Mouse (Mus musculus) cerebellum, adult 9-10 months (tissue): ENCODE data around the gene Prkn.

Source experiments
- DNase-seq: peaks from one replicate; pipeline ENCODE4 v3.0.0; 2022

Gene Prkn

DNA sequence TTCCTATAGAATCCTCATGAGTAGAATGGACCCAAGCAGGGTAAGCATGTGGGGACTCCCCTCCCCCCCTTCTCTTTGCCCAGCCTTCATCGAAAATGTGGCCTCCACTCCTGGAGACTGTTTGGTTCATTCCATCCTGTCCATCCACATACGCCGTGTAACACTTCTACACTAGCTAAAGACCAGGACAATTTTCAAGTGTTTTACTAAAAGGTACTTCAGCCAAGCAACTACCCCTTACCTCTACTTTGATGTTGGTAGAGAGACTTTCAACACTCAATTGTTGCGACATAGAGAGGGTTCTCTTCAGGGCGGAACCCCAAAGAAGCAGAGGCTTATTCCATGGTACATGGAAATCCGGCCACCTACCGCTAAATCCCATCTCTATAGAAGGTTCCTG is 823.3 kb downstream of the Prkn start:
- no peak for DNase-seq

DNA sequence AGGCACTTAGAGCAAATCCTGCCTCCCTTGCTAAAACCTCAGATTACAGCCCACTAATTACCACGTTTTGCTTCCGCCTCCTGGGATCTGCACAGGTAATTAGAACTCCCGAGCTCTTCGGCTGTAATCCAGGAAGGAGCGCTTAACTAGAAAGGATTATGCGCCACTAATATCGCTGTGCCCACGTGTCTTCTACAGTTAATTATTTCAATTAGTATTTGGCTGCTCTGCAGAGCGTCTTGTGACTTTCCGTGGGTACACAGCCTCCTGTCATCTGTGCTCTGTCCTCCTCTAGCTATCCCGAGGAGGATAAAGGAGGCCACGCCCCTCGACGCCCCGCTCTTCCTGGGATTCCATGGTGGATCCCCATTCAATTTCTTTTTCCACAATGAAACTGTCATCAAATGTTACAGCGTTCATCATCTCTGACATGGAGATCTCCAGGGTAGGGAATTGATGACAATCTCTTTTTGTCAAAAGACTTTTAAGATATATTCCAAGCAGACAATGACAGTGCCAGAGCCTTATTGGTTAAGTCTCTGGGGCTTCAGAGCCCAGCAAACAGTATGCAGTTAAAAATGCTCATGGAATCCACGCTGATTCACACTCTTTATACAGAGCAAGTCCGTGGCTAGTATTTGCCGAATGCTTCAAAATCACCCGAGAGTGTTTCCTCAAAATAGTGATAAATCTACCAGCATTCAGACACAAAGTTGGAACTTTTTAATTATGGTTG is 824.6 kb downstream of the Prkn start:
- DNase-seq = peak; percentile 5

DNA sequence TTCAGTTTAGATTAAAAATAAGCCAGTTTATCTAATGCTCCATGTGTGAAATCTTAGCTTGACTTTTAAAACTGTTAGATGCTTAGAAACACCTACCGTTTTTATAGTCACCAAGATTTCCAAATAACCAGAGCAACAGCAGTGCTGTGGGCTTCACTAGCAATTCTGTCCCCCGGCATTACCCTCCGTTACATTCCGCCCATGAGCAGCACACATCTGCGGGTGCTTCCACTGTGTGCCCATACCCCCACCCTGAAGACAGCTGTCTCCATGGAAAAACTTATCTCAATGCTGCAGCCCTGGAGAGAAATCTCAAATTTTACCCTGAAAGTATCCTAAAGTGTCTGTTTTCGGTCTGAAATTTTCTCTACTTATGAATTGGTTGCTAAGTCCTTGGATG is 839.5 kb downstream of the Prkn start:
- no peak for DNase-seq

DNA sequence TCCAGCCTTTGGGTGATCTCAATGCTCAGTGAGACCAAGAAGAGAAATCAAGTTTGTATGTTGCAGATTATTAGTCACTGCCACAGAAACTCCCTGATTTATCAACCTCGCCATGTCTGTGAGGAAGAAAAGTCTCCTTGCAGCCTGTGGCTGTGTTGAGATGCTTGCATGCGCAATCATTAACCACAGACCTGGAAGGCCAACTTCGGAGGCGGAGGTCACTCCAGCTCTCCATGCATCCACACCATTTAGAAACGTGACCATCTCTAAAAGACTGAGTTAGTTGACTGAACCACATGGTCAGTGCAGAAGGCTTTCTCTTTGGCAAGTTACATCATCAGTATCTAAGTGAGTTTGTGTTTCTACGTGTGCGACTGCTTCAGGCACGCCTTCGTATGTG is 840.3 kb downstream of the Prkn start:
- DNase-seq = no peak

GRCm38 (mm10) chr17:11681825-11682372 is 841.7 kb downstream of the Prkn start:
- DNase-seq = no peak

GRCm38 (mm10) chr17:11705005-11705404 is 864.8 kb downstream of the Prkn start:
- DNase-seq = no peak

DNA sequence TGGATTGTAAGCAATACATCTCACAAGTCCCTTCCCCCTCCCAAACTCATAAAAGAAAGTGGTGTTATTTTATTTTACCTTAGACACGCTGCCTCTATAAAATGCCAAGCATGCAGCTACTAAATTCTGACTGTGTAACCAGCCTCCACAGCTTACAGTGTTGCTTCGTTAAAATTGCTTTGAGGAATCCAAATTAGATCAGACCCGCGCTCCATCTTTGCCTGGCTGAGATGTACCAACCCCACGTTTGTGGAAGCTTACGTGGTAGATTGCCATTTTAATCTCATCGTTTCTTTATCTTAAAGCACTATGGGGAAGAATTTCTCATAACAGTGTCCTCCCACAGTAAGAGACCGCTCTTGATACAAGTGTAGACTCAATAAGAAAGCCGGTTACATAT is 865.6 kb downstream of the Prkn start:
- DNase-seq = no peak

DNA sequence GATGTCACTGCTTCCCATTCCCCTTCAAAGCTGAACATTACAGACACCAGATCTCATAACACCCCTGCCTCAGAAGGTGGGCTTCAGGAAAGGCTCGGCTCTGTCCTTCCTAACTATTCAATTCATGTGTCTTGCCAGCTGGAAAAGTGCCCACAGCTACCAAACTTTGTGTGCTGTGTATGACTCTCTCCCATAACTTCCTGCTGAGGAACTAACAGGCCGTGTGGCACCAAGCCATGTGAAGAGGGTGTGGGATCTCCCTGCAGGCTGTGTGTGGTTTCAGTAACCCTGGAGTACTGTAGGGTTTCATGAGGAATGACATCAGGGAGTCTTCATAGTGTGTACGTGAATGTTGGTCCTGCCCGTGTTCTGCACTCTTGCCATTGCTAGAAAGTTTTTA is 871.9 kb downstream of the Prkn start:
- no peak for DNase-seq

DNA sequence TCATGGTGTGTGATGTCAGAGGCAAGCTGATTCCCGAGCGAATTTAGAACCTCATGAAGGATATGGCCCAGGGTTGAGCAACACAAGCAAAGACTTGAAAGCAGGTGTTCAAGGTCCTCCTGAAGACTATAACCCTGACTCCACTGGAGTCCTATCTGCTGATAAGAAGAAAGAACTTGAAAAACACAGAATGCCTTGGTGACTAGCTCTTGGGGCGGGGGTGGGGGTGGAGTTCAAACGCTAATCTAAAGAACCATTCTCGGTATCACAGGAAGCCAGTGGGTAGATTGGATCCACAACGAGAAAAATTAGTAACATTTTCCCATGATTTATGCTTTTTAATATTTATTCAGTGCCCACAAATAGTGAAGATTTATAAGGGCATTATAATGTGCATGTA is 879.6 kb downstream of the Prkn start:
- DNase-seq = no peak

- no peak for DNase-seq
Observed at GRCm38 (mm10) chr17:11721906-11722305, 881.7 kb downstream of the Prkn start.

GRCm38 (mm10) chr17:11722478-11722877 is 882.3 kb downstream of the Prkn start:
- DNase-seq = no peak

- no peak for DNase-seq
Observed at GRCm38 (mm10) chr17:11724135-11724534, 884.0 kb downstream of the Prkn start.

GRCm38 (mm10) chr17:11727101-11727500 is 886.9 kb downstream of the Prkn start:
- DNase-seq = no peak

DNA sequence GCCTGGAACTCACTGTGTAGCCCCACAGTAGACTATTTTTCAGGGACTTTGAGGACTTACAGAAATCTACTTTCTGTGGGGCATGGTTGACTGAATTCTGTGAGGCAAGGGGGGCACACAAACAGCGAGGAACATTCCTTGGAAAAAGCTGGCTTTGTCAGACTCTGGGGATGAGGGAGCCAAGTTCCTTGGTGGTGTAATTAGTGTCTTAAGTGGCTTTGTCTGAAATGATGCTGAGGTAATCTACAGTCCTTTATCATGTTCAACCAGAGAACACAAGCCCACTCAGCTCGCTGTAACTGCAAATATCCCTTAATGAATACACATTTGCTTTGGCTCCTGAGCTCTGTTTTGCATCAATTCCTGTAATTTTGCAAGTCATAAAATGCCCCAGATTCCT is 888.1 kb downstream of the Prkn start:
- DNase-seq = no peak

GRCm38 (mm10) chr17:11730656-11731594 is 890.7 kb downstream of the Prkn start:
- DNase-seq = no peak

DNA sequence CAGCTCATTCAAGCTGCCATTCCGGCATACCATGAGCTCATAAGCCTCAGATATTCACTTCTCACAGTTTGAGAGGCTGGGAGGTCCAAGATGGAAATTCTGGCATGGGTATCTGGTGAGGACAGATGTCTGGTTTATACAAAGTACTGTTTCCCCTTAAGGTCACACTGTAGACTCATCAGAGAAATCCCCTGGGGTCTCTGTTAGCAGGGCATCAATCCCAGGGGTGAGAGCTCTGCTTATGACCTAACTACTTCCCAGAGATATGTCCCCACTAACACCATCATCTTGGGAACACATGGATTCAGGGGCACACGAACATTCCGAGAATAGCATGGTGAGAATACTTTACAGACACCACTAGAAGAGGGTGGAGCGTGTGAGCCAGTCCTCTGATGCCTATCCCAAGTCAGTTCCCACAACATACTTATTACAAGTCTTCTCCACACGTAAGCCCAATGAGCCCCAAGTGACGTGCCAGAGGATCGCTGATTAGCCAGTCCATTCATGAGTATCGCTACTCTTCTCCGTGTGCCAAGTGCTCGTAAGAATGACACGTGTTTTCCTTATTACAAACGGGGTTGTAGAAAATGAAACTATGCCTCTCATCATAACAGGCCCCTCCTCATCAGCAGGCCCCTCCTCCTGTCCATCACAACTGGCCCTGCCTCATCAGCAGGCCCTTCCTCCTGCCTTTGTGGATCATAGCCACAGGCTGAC is 895.1 kb downstream of the Prkn start:
- DNase-seq = no peak

- DNase-seq = no peak
Observed at GRCm38 (mm10) chr17:11736531-11736930, 896.3 kb downstream of the Prkn start.

- DNase-seq = no peak
Observed at GRCm38 (mm10) chr17:11737905-11738304, 897.7 kb downstream of the Prkn start.

- DNase-seq = no peak
Observed at GRCm38 (mm10) chr17:11740716-11741115, 900.5 kb downstream of the Prkn start.

DNA sequence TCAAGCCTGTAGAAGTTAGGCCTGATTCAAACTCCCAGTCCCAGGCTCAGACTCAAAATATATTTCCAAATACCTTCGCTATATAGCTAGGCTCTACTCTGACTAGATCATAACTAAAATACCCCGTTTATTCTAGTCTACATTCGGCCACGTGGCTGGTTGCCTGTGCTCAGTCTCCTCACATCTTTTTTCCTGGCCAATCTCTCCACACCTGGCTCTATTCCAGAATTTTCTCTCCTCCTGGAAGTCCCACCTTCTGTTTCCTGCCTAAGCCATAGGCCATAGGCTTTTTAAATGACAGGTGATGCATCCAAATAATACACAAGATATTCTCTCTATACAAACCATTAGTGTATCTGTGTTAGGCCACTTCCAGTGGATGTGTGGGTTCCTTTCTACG is 901.0 kb downstream of the Prkn start:
- DNase-seq = no peak

GRCm38 (mm10) chr17:11751251-11751650 is 911.1 kb downstream of the Prkn start:
- DNase-seq = no peak

DNA sequence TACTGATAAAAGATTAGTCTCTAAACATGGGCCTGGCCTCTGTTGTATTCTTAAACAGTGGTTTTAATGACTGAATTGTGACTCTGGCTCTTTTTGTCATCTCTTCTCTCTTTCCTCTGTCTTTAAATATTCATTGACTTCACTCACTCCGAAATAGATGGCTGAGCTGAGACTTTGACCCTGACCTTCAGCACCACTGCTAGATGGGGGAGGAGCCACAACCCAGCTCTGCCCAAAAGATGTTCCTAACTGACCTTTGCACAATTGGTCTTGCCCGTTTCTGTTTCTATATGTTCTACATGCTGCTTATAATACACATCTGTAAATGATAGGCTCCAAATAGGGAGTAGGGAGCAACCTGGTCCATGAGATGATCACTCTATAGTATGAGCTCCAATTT is 912.5 kb downstream of the Prkn start:
- no peak for DNase-seq

DNA sequence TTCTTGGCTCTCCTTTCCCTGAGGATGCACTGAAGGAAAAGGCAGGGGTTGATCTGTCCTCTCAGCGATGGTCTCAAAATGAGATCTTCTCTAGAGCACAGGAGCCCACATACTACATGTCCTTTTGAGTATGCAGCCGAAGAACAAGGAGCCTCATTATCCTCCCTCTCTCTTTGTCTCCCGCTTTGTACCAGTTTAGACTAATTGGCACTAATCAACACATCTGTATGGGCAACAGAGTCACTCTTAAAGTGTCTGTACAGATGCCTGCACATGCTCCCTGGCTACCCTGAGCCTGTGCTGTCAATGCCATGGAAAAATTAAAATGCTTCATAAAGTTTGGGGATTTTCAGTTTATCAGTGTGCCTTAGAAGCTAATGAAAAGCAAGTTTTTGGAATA is 924.9 kb downstream of the Prkn start:
- DNase-seq = no peak
